Mouse (Mus musculus) frontal cortex, postnatal 10 days (tissue): ENCODE measurements around the gene Slc45a2.
A peak's percentile ranks its signal among the peaks of the same experiment; 100 is the strongest.
"Not testable (repeated sequence)": the region's sequence is repeated elsewhere in the genome, so short reads cannot be mapped to it uniquely, and the experiment has no call there.

Experiments used
- DNase-seq, 2 experiments: peaks; one replicate each; pipeline ENCODE4 v3.0.0; 2022; ENCODE audit warnings: low spot score in 2 of 2, mixed read lengths in 1 of 2

The Slc45a2 gene

DNA sequence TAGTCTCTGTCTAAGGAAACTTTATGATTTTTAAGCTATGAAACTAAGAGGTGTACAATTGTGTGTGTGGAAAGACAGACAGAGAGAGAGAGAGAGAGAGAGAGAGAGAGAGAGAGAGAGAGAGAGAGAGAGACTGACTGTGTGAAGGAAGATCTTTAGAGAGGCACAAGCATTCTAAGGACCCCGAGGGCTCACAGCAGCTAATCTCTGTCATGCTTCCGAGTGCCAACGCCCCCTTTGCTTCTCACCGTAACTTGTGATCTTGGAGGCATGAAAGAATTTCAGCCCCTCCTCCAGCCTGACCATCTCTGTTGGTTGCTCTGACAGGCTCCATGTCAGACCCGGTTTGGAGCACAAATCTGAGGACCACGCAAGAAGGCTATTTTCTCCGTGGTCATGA lies at the start of gene Slc45a2:
TSS of gene Slc45a2 (plus strand) at position 301 of the 400 bp plus-strand sequence.
- DNase-seq = no peak

GRCm38 (mm10) chr15:10951951-10952759 lies 48.4 kb upstream of the Slc45a2 start, which contains the start of gene C1qtnf3:
TSS of gene C1qtnf3 (plus strand) at chr15:10952332.
- no peak for DNase-seq

- DNase-seq = no peak
Observed at GRCm38 (mm10) chr15:10952760-10953305, 47.7 kb upstream of the Slc45a2 start.

DNA sequence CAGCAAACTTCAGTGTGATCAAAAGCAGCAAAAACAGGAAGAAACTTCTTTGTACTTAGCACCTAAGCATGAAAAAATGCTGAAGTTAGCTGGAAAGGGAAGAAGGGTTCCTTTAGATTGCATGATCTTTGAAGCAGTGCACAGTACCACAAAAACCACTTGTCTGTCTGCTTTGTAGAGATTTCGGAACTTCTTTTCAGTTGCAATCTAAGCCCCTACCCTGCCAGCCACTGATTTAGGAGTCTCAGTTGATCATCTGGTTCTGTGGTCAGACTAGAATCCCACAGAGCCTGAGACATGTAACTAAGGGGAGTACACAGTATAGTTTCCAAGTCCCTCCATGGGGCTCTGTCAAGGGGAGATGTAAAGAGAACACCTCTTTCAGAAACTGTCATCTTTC lies 47.1 kb upstream of the Slc45a2 start:
- no peak for DNase-seq

- DNase-seq = no peak
Observed at GRCm38 (mm10) chr15:10954381-10955016, 46.0 kb upstream of the Slc45a2 start.

- no peak for DNase-seq
Observed at GRCm38 (mm10) chr15:10955156-10955555, 45.4 kb upstream of the Slc45a2 start.

- DNase-seq = no peak
Observed at GRCm38 (mm10) chr15:10956706-10957105, 43.8 kb upstream of the Slc45a2 start.

GRCm38 (mm10) chr15:10959277-10960026 lies 41.1 kb upstream of the Slc45a2 start:
- no peak for DNase-seq

DNA sequence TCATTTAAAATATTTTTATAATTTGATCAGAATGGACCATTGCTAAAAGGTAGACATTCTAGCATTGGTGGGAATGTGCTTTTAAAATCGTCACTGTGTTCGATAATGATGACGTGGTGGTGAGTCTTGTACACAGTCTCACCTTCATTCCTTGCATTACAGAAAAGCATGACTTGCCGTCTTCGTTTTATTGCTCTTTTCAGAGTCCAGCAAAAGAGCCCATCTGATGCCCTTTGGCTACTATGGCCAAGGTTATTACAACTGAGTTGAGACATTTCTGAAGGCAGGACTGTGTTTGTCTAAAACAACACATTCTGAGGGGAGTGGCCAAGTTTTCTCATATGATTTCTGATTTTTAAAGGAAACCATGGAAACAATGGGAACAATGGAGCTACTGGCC lies 40.3 kb upstream of the Slc45a2 start:
- no peak for DNase-seq

GRCm38 (mm10) chr15:10962601-10963000 lies 37.9 kb upstream of the Slc45a2 start:
- DNase-seq = no peak

DNA sequence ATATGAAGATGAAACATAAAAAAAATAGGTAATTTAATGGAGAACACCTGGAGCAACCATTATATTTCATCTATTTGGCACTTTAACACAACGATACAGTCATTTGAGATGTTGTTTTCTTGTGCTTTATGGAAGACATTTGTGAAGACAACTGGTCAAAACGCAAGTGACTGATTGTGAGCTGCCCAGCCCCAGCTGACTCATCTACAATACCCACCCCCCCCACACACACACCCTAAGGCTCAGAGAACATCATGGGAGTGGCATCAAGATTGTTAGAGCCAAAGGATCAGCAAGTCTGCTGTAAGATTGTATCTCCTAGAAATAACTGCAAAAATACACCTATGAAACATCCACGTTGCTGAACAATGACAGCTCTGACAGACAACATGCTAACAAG lies 31.1 kb upstream of the Slc45a2 start:
- DNase-seq = no peak

- no peak for DNase-seq
Observed at GRCm38 (mm10) chr15:10970777-10971176, 29.7 kb upstream of the Slc45a2 start.

GRCm38 (mm10) chr15:10977151-10977550 lies 23.4 kb upstream of the Slc45a2 start:
- DNase-seq = no peak

DNA sequence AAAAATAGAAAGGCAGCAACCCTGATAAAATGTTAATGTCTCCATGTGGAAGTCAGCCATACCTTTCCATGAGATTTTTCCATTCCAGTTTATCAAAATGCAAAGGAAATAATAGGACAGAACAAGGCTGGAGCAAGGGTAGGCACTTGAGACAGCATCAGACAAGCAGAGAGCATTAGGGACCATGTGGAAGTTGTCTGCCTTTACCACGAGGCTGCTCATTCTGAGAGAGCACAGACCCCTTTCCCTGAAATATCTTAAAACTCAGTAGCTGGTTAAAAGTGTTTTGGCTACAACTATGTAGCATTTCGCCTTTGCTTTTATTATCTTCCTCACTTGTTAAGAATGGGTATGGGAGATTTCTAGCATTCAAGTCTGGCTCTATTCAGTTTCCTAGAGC lies 19.8 kb upstream of the Slc45a2 start:
- DNase-seq = no peak

GRCm38 (mm10) chr15:10981377-10982063 lies 19.0 kb upstream of the Slc45a2 start, which contains the start of gene Amacr:
TSS of gene Amacr (plus strand) at chr15:10981756.
- DNase-seq = peak; percentile 65 to 86

DNA sequence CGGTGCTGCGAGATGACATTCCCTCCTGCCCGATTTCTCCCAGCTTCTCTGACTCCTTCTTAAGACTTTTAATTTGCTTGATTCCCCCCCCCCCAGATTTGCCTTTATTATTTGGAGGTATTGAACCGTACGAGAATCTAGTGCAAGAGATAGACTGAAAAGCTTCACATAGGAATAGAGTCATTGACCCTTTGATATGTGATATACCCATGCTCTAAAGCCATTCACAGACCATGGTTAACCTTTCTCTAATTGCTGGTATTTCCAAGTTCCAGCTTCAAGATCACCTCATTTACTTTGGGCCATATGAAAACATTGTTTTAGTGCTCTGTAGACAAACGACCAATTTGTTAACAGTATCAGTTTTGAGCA lies 18.5 kb upstream of the Slc45a2 start:
- DNase-seq = no peak

- DNase-seq = no peak
Observed at GRCm38 (mm10) chr15:10985756-10986155, 14.8 kb upstream of the Slc45a2 start.

GRCm38 (mm10) chr15:10986477-10986876 lies 14.0 kb upstream of the Slc45a2 start:
- not testable (repeated sequence) for DNase-seq

- DNase-seq = no peak
Observed at GRCm38 (mm10) chr15:10990411-10990810, 10.1 kb upstream of the Slc45a2 start.

GRCm38 (mm10) chr15:10991566-10991965 lies 9.0 kb upstream of the Slc45a2 start:
- no peak for DNase-seq

DNA sequence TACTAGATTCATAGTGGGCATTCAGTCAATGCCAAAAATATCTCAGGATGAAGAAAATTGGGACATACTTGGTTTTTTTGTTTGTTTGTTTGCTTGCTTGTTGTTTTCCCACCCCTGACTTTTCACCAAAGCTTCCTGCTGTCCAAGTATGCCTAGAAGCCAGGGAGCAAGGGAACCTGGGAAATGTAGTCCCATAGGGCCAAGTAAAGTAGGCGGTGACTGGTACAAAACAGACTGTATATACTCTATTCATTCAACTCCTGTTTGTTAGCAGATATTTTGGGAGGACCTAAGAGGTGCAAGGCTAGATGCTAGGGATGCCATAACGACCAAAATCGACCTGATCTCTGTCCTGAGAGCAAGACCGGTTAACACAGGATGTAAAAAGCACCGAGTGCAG lies 689 bp upstream of the Slc45a2 start:
- DNase-seq = no peak

DNA sequence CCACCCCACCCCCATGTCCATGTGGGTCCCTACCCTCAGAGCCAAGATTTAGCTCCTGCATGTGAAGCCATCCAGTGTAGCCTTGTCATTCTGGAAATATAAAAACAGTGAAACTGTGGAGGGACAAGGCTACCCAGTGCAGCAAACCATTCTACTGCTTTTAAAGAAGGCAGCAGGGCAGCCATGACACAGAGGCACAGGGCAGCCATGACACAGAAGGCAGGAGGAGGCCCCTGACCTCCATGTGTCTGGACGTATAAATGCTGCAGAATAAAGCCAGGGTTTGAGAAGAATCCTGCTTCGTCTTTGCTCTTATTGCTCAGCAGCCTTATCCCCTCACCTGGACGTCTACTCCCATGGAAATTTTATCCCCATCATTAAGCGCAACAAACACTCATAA lies 3.3 kb downstream of the Slc45a2 start:
- DNase-seq = no peak
